Mouse (Mus musculus) cerebellum, postnatal 10 days (tissue): ENCODE measurements around the gene Fbn1.
A peak's percentile ranks its signal among the peaks of the same experiment; 100 is the strongest.

Experiments
- DNase-seq, 2 experiments: peaks; one replicate each; pipeline ENCODE4 v3.0.0; 2021; ENCODE audit warnings: mixed read lengths in 2 of 2

Fbn1 gene

DNA sequence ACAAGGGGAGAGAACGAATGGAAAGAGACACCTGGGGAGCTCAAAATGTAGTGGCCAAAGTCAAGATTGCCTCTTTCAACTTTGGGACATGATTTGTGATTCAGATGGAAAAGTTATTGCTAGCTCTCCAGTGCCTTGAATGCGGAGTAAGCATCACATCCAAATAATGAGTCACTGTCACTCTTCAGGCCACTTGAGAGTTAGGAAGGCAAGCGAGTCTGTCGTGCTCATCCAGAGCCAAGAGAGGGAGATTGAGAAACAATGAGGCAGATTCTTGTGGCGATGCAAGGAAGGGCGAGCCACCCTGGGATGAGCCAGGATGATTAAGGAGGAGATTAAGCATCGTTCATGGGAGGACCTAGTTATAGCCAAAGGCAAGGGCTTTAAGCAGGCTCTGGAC, 176.2 kb downstream of the Fbn1 start:
- no peak for DNase-seq

DNA sequence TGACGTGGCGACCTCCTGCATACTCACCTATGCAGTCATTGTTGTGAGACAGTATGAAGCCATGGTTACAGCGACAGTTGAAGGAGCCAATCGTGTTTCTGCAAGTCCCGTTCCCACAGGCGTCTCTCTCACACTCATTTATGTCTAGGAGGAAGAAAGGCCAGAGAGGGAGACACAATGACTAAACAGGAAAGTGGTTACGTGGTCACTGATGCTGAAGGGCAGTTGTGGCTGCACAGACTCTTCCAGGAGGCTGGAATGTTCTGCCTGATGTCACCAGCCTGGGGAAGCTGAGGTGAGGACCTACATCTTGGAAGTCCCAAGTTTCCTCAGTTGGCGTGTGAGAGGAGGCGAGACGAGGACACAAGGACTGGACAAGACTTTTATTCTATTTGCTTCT, 177.3 kb downstream of the Fbn1 start:
- DNase-seq: no peak

DNA sequence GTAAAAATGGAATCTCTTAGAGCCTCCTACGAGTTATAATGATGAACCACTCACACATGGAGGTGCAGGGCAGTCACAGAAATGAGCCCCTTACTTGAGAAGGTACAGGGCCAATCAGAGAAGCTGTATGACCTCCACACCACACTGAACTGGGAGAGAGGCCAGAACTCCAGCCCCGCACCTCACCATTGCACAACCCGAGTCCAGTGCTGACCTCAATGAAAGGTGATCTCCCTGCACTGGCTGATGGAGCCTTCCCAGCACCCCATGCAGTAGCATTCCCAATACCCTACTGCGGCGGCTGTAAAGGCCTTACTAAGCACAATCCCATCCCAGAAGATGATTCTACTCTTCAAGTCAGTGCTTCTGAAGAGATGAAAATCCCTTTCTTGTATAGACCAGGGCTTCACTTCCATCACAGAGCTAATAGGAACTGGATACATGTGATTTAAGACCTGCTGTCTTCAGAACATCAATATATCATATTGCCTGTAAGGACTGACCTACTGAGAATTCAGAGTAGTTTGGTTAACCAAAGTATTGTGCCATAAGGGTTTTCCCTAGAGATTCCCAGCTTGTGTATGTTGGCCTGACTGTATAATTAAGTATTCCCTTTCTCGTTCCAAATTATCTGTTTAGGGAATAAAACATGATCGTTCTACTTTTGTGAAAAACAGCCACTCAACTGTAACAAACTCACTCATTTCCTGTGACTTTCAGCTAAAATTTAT, 182.5 kb downstream of the Fbn1 start:
- DNase-seq: no peak

DNA sequence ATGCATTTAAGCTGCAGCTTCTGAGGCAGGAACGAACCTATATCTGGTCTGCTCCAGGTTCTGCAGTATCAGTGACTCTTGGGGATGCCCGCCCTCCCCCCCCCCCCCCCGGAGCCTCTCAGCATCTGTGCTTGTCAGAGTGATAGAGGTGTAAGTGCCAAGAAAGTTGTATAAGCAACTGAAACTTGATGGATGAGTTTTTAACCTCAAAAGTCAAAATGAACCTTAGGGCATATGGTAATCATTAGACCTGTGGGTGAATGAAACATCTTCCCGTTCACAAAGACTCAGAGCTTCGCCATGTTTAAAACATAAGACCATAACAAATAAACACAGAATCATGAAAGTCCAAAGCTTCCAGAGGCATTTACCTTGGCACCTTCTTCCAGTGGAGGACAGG, 183.3 kb downstream of the Fbn1 start:
- DNase-seq: no peak

DNA sequence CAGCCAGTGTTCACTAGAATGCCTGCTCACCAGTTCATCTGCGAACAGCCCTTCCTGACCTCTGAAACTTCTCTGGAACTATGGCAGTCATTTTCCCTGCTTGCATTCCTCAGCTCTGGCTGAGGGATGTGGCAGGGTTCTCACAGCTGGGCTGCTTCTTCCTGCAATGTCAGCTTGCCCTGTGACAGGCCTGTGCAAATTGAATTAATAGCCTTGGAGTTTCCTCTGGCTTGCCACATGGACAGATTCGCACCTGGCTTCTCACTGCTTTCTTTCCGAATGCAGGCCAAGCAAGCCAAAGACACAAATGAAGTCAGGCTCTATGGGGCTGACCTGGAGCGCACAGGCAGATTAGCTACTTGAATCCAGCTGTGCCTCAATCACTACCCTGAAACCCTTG, 184.4 kb downstream of the Fbn1 start:
- no peak for DNase-seq

DNA sequence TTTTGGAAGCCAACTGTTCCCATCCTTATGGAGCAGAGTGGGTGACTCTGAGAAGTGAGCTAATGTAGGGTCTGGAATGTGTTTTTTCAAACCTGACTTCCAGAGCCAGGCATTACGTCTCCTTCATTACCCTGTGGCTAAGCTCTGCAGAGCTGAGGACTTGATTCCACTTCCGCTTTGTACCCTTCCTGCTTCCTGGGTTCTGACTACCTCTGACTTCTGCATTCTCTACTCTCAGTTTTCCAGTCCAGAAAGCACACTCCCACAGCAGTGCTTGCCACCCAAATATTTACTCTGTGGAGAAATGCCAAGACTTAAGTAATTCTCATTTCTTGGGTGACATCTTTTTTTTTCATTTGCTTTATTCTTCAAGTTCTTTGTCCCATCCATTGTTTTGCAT, 185.2 kb downstream of the Fbn1 start:
- no peak for DNase-seq

DNA sequence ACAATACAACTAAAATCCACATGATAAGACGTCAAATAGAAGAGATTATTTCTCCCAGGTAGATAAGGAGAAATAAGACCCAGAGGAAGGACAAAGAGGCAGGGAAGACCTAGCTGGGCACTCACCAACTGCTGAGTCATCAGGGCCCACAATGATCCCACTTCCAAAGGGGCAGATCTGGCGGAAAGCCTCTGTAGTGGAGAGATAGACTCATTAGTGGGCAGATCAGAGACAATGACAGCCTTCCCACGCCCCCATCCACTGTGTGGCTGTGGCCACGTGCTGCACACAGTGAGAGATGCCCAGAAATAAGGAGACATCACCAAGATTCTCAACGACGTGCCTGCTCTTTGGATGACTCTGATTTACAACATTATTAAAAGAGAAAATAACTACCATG, 186.7 kb downstream of the Fbn1 start:
- no peak for DNase-seq

DNA sequence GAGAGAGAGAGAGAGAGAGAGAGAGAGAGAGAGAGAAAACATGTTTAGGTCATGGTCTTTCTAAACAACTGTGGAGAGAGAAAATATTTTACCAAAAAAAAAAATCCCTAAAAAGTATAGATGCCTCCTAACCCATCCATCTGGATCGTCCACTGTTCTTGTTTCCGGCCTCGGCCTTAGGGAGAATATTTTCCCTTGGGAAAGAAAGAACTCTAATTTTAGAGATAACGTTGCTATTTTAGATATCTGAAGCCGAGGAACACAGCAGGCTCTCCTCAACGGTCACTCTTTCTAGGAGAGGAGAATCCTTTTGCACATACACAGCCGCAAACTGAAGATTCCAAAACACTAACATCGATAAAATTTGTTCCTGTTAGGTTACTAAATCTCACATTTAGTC, 188.1 kb downstream of the Fbn1 start:
- no peak for DNase-seq

DNA sequence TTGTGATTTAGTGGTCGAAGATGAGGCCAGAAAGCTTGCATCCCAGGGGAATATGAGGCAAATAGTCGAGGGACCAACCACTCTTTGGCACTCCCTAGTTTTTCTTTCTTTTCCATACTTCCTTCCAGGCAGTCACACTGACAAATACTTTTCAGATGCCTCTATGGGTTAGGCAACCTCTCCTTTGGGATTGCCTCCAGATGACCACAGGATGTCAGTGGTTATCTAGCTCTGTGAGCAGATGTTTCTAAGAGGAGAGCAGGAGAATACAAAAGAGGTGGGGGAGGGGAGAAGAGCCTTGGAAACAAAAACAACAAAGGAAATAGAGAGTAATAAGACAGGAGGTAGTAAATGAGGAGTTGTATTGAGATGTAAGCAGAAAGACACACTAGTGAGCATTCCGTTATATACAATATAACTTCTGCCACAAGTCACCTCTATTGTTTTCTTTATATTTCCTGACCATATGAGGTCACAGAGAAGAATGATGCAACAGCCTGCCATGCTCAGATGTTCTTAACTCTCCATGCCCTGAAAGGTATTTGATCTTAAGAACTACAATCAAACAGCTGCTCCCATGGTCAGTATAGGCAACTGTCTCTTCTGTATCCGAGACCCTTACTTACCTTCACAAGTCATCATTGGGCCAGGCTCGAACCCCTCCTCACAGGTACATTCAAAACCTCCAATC, 189.3 kb downstream of the Fbn1 start:
- DNase-seq: no peak

DNA sequence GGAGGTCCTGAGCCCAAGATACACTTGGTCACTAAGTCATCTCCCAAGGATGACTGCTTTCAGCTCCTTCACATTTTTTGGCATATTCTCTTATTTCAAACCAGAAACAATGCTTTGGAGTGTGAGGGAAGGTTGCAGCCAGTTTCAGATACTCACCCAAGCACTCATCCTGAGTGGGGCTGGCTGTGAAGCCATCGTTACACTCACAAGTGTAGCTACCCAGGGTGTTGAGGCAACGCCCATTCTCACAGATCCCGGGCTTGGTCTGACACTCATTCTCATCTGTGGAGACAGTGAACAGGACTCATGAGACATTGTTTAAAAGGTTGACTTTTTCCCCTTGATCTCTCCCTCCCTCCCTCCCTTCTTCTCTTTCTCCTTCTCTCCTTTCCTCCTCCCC, 192.6 kb downstream of the Fbn1 start:
- no peak for DNase-seq

DNA sequence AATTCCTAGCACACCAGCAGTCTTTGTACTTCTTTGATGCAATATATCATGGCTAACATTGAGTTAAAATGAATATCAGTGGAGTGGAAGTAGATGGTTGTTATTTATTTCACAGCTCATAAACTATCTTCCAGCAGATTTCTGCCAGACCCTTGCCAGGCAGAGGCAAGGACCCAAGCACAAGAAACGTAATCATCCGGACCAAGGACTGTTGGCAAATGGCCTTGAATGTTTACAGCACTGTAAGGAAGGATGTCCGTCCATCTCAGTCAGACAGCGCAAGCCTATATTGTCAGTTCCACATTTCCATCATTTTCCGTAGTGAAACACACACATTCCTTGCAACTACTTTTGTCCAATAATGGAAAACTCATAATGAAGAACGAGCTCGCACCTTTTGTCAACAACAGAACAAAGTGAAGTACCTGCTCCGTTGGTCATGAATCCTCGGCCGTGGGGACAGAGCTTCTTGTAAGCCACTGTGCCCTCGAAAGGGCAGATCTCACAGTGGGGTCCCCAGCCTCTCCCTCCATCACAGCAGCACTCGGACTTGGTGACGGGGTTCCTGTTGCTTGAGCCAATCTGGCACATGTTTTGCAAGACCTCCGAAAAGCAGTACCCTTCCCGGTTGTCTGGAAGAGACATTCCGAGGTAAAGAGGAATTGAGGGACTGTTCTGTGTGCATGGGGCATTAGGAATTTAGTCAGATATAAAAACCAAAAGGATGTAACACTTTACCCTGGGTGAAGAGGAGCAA, 193.4 kb downstream of the Fbn1 start:
- DNase-seq: no peak

DNA sequence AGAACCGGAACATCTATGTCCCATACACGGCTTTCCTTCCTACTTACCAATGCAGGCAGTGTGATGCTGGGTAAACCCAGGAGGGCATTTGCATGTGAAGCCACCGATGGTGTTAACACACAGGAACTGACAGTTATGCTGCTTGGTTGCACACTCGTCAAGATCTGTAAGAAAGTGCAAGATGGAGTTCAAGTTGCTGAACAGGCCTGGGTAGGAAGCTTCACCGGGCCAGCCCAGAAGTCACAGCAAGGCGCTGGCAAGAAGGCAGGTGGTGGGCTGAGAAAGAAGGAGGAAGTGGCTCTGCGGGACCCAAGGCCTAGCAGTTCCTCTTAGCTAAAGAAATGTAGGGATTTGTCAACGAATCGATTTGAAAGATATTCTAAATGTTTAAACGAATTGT, 198.1 kb downstream of the Fbn1 start:
- no peak for DNase-seq

DNA sequence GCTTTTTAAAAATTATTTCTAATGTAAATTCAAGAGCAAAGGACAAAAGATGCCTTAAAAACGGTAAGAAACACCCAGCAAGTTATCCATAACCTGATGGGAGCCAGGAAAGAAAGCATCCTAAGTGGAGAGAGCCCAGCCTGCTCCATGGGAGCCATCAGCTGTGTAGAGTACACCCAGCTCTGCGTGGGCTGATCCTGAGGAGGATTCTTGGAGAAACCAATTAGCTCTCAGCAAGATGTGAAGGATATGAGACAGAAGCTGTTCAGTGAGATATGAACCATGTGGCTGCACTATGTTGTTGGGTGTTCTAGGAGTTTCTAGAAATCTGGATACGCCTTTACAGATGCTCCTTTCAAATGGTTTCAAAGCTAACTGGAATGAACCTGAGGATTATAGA, 202.1 kb downstream of the Fbn1 start:
- DNase-seq: no peak

DNA sequence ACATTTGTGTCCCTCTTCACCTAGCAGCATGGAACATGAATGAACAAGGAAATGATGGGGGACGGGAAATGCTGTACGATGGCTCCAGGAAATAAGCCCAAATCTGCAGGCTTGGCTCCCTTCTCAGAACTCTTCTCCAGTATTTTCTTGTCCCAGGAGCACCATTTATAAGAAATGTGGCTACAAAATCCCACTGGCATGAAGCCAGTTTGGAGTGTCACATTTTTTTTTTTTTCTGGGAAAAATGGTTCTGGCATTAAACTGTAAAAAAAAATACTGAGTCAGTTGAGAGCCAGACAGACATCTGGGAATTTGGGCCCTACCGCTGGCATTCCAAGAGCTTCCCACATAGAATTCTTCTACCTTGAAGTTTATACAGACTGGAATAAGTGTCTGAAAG, 203.0 kb downstream of the Fbn1 start:
- no peak for DNase-seq

DNA sequence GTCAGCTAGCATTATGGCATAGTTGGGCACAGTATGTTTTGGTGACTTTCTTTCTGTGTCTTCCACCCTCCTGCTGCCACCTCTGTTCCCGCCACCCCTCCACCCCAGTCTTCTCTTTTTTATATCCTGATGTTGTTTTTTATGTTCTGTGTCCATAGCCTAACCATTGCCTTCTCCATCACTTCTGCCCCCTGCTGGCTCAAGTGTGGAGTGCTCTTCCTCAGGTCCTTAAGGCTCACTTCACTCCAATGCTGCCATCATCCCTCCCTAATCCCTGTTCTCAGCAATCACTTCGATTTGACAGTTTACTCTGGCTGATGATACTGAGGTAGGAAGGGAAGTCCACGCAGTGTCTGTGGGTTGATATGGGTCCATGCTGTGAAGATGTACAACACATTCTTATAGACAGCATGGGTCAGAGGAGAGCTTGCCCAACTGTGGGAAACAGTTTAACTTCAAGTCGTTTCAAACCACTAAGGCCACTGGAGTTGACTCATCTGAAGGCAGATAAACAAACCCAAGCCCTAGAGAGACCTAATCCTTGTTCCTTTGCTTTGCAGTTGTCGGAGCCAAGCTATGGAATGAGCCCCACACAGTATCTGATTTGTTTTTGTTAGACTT, 203.9 kb downstream of the Fbn1 start:
- peak; percentile 40 to 45 for DNase-seq

DNA sequence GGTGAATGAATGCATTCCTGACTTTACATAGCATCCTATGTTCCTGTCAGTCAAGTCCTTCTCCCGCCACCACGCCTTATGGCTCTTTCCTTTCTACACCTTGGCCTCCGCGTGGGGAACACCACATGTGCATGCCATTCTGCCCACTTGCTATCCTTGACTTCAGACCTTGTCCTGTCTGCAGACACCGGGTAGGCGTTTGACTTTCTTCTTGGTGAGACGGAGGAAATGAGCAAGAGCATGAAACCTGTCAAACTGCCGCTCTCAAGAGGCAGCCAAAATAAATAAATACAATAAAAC, 205.2 kb downstream of the Fbn1 start:
- no peak for DNase-seq

DNA sequence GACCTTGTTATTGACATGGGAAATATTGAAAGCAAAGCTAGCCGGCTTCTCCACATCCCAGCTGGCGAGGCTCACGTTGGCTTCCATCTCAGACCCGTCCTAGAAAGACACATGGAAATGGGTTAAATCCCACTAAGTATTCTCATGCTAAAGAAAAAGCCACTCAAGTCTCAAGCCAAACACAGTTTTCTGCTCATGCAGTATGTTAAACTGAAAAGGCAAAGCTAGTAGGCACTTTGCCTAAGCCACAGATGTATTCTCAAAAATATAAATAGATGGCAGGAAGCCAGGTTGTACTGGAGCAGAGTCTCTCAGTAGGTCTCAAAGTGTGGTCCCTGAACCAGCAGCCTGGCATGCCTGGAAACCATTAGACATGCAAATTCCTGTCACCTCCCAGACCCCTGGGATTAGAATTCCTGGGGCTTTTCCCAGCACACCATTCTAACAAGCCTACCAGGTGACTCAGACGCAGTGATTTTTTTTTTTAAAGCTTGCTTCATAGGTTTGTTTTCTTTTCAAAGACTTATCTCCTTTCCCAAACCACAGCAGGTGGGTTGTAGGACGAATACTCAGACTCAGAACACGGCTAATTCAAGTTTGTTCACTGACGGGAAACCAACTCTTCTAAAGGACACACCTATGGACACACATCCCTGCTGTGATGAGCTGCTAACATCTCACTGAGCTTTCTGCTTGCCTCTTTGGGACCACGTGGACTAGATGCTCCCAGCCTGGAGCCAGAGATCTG, 205.7 kb downstream of the Fbn1 start:
- DNase-seq: no peak

DNA sequence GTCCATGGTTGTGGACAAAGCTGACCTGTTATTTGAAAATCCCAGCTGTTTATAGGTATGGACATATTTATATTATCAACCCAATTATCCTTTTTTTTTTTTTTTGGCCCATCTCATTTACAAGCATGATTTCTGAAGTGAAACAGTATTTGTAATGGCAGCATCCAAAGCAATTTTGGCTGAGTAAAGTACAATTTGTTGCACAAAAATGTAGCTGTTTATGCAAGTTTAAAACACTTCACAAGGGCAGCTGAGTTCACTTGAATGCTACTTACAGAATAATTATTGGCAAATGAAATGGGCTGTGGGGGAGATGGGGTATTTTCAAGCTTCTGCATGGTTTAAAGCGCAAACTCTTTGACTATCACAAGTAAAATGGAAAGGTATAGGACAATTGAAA, 209.0 kb downstream of the Fbn1 start:
- no peak for DNase-seq

DNA sequence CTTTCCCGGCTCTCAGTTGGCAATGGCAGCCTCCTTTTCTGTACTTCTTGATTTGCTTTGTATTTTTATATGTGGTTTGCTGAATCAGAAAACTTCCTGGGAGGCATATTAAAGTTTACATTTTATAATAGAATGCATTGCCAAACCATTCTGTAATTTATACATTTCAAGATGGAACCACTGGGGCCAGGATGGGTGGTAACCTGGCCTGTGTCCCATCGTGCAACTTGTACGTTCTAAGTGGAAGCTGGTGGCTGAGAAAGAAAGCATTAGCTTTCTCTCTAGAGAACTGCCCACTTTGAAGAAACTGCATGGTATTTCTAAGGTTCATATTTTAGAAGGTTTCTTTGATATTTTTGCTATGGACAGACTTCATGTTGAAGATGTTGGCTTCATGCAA, 212.3 kb downstream of the Fbn1 start:
- DNase-seq: no peak

DNA sequence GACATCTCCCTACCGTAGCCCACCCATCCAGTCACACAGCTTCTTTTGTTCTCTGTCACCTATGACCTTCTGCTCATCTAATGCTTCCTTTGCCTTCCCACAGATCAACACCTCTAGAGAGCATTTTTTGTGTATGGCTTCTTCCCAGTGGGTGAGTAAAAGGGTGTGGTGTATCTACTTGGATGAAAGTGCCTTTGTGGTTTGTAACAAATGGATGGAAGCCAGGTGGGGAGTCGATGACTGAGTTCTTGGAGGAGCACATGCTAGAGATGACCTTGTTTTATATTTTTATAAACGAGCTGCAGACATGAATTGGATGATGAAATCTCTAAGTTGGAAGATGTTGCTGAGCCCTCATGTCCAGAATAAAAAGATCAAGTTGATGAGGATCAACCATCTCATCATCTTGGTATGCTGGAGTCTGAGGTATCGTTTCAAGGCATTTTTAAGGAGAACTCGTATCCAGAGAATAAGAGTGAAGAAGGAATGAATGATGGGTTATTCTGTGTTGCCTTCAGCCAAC, 213.8 kb downstream of the Fbn1 start:
- DNase-seq: no peak

DNA sequence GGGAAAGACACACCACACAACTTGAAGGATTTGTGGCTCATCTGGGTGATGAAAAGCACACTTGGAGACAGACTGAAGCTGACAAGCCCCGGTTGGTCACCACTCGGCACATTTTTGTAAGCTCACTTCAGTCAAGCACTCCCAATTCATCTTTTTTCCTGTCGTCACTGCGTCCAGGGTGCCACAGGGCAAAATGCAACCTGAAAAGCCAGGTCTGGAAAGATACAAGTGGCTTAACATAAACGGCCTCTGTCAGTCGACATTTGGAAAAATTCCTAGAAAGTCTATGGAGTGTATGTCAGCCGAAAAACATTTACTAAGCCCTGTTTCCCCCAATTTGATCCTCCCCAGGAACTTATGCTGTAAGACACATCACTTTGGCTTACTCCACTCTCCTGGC, 215.2 kb downstream of the Fbn1 start:
- no peak for DNase-seq

DNA sequence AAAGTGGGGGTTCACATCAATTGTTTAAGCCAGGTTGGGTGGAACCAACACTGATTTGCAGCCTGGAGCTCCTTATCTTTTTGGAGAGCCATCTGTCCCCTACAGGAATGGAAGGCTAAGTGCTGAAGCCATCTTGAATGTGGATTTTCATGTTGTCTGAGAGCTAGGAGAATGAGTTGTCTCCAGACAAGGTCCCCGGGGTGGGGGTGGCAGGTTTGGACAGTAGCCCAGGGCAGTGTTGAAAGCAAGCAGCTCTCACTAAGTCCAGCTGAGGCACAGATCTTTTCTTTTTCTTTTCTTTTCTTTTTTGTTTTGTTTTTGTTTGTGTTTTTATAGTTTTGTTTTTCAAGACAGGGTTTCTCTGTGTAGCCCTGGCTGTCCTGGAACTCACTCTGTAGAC, 216.7 kb downstream of the Fbn1 start:
- DNase-seq: peak in 1 of 2 experiments; percentile 38
